Mouse (Mus musculus): ENCODE results near the gene Mapk1ip1l. TPM values are rescaled to one million over a fixed set of nuclear protein-coding genes. Genes with fewer than 3 reads are reported as not detected.

Mapk1ip1l gene
- total and polyA plus RNA-seq, 3 experiments, result 33.8 to 159 (median 59.5) TPM

- Histone ChIP-seq H3K9me3 (replicated peaks; ENCODE audit: insufficient read depth, low read length) (no peaks in the 10 kb centered on the region), H3K4me3 (ENCODE audit: control insufficient read depth in 1 of 2, insufficient read depth in 1 of 2, low read depth in 2 of 2, low read length in 2 of 2) (no peak overlapping the region), H3K36me3 (ENCODE audit: control insufficient read depth in 1 of 2, insufficient read depth in 2 of 2, low read length in 2 of 2) (peaks cover 0 to 3% of the 10 kb centered on the region in 2 experiments; a peak in 1 of 4 replicates), H3K27me3 (ENCODE audit: control insufficient read depth in 1 of 2, insufficient read depth in 2 of 2, low read length in 2 of 2) (no peaks in the 10 kb centered on the region), H3K79me2 (ENCODE audit: control insufficient read depth, insufficient read depth, low read length, poor library complexity) (no peaks in the 10 kb centered on the region), H3K27ac (ENCODE audit: control insufficient read depth, low read depth, low read length) (no peak overlapping the region), H3K9ac (ENCODE audit: control insufficient read depth, low read depth, low read length, poor library complexity, severe bottlenecking) (no peak overlapping the region), H3K4me1 (ENCODE audit: control insufficient read depth in 1 of 2, insufficient read depth in 2 of 2, low read length in 2 of 2) (peaks cover 2 to 21% of the 10 kb centered on the region in 2 experiments)
- TF ChIP-seq GABPA (IDR thresholded peaks at IDR 0.05; ENCODE audit: low read depth, low read length) (no peak), RAD21 (IDR thresholded peaks at IDR 0.05; ENCODE audit: low read depth, low read length) (no peak), CHD2 (IDR thresholded peaks at IDR 0.05; ENCODE audit: low read length) (no peak), ZMIZ1 (IDR thresholded peaks at IDR 0.05; ENCODE audit: low read depth, low read length) (no peak), TAL1 (IDR thresholded peaks at IDR 0.05; ENCODE audit: low read length) (no peak)
- peak; percentile 29 for DNase-seq (ENCODE audit: low read depth, low spot score)
Measured at GRCm38 (mm10) chr14:47359610-47360009, 61.5 kb downstream of the Mapk1ip1l start.

GRCm38 (mm10) chr14:47361418-47361817 is 63.4 kb downstream of the Mapk1ip1l start:
- peak; percentile 57 for DNase-seq (ENCODE audit: low read depth, low spot score)

DNA sequence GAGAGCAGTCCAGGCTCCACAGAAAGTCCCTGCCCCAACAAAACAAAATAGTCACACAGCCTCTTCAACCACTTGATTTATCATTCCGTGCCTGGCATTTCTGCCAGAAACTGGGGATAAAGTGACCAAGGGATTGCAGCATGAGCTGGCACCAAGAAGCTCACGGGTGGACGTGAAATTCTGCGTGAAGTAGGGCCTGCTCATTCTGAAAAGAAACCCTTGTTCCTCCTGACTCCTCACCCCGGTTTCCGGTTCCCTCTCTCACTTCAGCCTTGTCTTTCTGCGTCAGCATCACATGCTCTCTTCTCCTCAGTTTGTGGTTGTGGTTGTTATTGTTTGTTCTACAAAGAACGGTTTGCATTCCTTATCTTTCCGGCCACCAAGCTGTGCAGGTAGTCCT is 63.8 kb downstream of the Mapk1ip1l start:
- Histone ChIP-seq H3K9ac (ENCODE audit: control insufficient read depth, low read depth, low read length, poor library complexity, severe bottlenecking) (no peak overlapping the region), H3K27me3 (ENCODE audit: control insufficient read depth in 1 of 2, insufficient read depth in 2 of 2, low read length in 2 of 2) (no peaks in the 10 kb centered on the region), H3K4me1 (ENCODE audit: control insufficient read depth in 1 of 2, insufficient read depth in 2 of 2, low read length in 2 of 2) (peaks cover 10 to 37% of the 10 kb centered on the region in 2 experiments), H3K9me3 (replicated peaks; ENCODE audit: insufficient read depth, low read length) (no peaks in the 10 kb centered on the region), H3K4me3 (ENCODE audit: control insufficient read depth in 1 of 2, insufficient read depth in 1 of 2, low read depth in 2 of 2, low read length in 2 of 2) (no peak overlapping the region), H3K27ac (ENCODE audit: control insufficient read depth, low read depth, low read length) (no peak overlapping the region), H3K79me2 (ENCODE audit: control insufficient read depth, insufficient read depth, low read length, poor library complexity) (no peaks in the 10 kb centered on the region), H3K36me3 (ENCODE audit: control insufficient read depth in 1 of 2, insufficient read depth in 2 of 2, low read length in 2 of 2) (peaks cover 0 to 17% of the 10 kb centered on the region in 2 experiments; a peak in 2 of 4 replicates)
- no peak for DNase-seq (ENCODE audit: low read depth, low spot score)
- TF ChIP-seq ELF1 (IDR thresholded peaks at IDR 0.05; ENCODE audit: low read depth, low read length), result no peak
- TF ChIP-seq NELFE (IDR thresholded peaks at IDR 0.05; ENCODE audit: low read depth, low read length), result no peak
- TF ChIP-seq KAT2A (conservative IDR thresholded peaks at IDR 0.05; ENCODE audit: low read depth, low read length), result no peak
- no peak for TF ChIP-seq MXI1 (IDR thresholded peaks at IDR 0.05; ENCODE audit: low read depth, low read length)
- no peak for TF ChIP-seq CTCF (IDR thresholded peaks at IDR 0.05 in 2 of 3, conservative IDR thresholded peaks at IDR 0.05 in 1 of 3; ENCODE audit: control insufficient read depth in 1 of 3, insufficient read depth in 1 of 3, low read depth in 2 of 3, low read length in 3 of 3, poor library complexity in 1 of 3, severe bottlenecking in 1 of 3)

More at GRCm38 (mm10) chr14:47361418-47361817, 63.4 kb downstream of the Mapk1ip1l start:
- no peaks in the 10 kb centered on the region for H3K79me2 ChIP-seq (ENCODE audit: control insufficient read depth, insufficient read depth, low read length, poor library complexity)
- no peak overlapping the region for H3K9ac ChIP-seq (ENCODE audit: control insufficient read depth, low read depth, low read length, poor library complexity, severe bottlenecking)
- TF ChIP-seq MYC (IDR thresholded peaks at IDR 0.05; ENCODE audit: low read depth, low read length), result no peak
- no peak for TF ChIP-seq RAD21 (IDR thresholded peaks at IDR 0.05; ENCODE audit: low read depth, low read length)
- TF ChIP-seq POLR2AphosphoS2 (IDR thresholded peaks at IDR 0.05; ENCODE audit: low read length), result no peak
- no peak for TF ChIP-seq ETS1 (IDR thresholded peaks at IDR 0.05; ENCODE audit: low read depth, low read length)
- TF ChIP-seq POLR2AphosphoS5 (IDR thresholded peaks at IDR 0.05; ENCODE audit: borderline replicate concordance, low read depth, low read length), result no peak
- TF ChIP-seq E2F4 (IDR thresholded peaks at IDR 0.05; ENCODE audit: borderline replicate concordance, low read depth, low read length), result no peak
- no peak for TF ChIP-seq JUND (IDR thresholded peaks at IDR 0.05; ENCODE audit: low read depth, low read length)
- no peak for TF ChIP-seq SIN3A (IDR thresholded peaks at IDR 0.05; ENCODE audit: low read length)
- TF ChIP-seq NELFE (IDR thresholded peaks at IDR 0.05; ENCODE audit: low read depth, low read length), result no peak; the same call in 1 of the 2 replicates
- no peak for TF ChIP-seq ZKSCAN1 (IDR thresholded peaks at IDR 0.05; ENCODE audit: low read depth, low read length)
- no peak for TF ChIP-seq ZMIZ1 (IDR thresholded peaks at IDR 0.05; ENCODE audit: low read depth, low read length)
- TF ChIP-seq GATA1 (IDR thresholded peaks at IDR 0.05; ENCODE audit: low read depth, low read length), result no peak
- TF ChIP-seq USF1 (IDR thresholded peaks at IDR 0.05; ENCODE audit: low read depth, low read length), result no peak
- H3K4me3 ChIP-seq (ENCODE audit: control insufficient read depth in 1 of 2, insufficient read depth in 1 of 2, low read depth in 2 of 2, low read length in 2 of 2), result no peak overlapping the region
- peaks cover 10 to 32% of the 10 kb centered on the region in 2 experiments for H3K4me1 ChIP-seq (ENCODE audit: control insufficient read depth in 1 of 2, insufficient read depth in 2 of 2, low read length in 2 of 2)
- H3K9me3 ChIP-seq (replicated peaks; ENCODE audit: insufficient read depth, low read length), result no peaks in the 10 kb centered on the region
- H3K27ac ChIP-seq (ENCODE audit: control insufficient read depth, low read depth, low read length), result no peak overlapping the region
- H3K27me3 ChIP-seq (ENCODE audit: control insufficient read depth in 1 of 2, insufficient read depth in 2 of 2, low read length in 2 of 2), result no peaks in the 10 kb centered on the region
- peaks cover 0 to 14% of the 10 kb centered on the region in 2 experiments; a peak in 2 of 4 replicates for H3K36me3 ChIP-seq (ENCODE audit: control insufficient read depth in 1 of 2, insufficient read depth in 2 of 2, low read length in 2 of 2)
